Mouse (Mus musculus) cerebral cortex, adult 2 months (tissue): Measurements from ENCODE around the gene Trio.

ENCODE experiments used
- WGBS: fragments of 180-500 bp; shearing (Covaris S2); methylation state at CpG from one replicate; pipeline ENCODE4 v1.1.7; 2018; 5-methylcytosine and 5-hydroxymethylcytosine counted together

Gene Trio

DNA sequence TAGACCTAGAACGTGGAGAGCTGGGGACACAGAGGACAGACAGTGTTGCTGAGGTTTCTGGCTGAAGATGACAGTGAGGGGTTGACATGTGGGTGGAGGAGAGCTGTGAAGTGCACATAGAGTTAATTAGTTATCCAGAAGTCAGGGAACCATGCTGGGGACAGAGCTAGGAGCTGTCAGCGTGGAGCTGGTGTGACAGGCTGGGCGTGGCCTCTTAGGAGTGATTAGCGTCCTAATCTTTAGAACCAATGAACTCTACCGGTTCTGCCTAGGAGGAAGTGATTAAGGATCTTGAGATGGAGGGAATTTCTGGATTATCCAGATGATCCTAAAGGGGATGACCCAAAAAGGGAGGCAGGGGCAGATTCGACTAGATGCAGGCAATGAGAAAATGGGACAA is 301.9 kb downstream of the Trio start:
- WGBS: 59% methylated on average over 6 of the region's 6 CpGs

DNA sequence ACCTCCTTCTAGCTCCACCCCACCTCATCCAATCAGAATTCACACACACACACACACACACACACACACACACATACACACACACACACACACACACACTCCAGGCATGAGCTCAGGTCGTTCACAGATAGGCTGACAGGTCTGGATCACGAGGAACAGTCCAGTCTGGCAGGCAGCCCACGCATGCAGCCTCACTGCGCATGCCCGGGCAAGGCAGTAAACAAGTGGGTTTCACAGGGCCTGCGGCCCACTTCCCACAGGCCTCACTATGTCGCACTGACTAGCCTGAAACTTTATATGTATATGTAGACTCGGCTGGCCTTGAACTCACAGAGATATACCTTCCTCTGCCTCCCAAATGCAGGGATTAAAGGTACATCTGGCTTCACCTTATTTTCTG is 305.4 kb downstream of the Trio start:
- 89% methylated on average over 8 of the region's 8 CpGs for WGBS

DNA sequence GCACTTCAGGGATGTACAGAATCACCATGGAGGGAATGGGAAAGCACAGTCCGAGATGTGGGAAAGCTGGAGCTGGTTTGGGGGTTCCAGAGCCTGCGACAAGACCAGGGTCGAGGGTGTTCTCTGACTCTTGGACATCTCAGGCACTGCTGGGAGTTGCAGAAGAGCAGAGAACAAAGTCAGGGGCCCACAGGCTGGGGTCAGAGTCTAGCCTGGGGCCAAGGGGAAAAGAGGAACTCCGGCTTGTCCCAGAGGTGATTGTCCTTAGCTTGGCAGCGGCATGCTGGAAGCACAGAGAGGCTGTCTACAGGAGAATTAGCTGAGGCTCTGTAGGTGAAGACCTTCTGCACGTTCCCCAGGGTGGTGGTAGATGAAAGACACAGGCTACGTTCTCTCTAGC is 307.0 kb downstream of the Trio start:
- WGBS: 85% methylated on average over 7 of the region's 7 CpGs

DNA sequence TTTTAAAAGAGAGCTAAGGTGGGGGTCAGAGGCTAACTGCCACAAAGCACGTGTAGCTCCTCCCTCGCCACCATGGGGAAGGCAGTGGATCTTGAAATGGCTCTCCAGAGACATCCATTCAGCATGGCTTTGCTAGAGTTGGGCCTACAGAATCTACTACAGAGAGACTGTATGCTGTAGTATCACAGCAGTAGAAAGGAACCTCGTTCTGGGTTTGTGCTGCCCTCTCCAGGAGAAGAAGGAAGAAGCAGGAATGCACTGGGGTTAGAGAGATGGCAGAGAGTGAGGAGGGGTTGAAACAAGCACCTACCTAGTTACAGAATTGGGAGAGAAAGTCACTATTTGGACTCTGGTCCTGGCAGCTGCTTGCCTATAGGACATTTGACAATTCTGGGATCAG is 310.3 kb downstream of the Trio start:
- WGBS: 34% methylated on average over 3 of the region's 3 CpGs

DNA sequence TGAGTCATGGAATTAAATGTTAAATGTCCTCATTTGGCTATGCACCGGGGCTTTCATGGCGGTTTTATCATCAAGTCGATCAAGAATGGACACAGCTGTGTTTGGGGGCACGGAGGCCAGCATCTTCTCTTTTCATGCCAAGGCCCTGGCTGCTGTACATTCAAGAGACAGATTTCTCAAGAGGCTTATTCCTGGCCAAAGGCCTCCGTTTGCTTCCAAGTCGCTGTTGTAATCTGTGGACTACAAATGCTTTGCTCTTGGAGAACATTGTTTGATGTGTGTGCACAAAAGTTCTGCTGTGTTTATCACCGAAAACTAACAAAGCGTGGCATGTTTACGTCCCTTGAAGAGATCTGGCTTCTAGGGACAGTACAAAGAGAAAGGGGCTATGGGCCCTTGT is 314.9 kb downstream of the Trio start:
- 76% methylated on average over 9 of the region's 9 CpGs for WGBS

DNA sequence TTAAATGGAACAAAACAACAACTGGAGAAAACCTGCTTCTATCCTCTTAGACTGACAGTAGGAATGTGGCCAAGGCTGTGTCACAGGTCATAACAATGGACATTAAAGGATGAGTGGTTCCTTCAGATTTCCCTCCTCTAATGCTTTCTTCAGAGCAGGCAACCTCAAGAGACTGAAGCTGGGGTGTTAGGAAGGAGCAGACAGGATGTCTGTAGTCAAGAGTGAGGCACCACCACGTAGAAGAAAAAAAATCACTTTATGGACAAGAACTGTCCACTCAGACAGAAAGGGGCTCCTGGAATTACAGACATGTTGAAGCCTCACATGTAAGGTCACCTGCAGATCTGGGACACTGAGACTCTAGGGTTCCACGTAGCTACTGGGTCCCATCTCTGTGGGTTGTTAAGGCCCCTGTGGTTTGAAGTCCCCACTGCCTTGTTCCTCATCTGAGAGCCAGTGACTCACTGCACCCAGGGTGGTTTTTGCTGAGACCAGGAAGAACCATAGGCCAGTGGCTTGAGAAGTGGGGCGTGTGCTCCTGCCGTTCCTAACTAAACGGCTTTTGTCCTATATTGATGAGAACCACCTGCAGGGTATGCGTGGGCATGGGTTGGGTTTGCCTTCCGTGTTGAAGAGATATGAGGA is 316.6 kb downstream of the Trio start:
- 80% methylated on average over 7 of the region's 7 CpGs for WGBS

DNA sequence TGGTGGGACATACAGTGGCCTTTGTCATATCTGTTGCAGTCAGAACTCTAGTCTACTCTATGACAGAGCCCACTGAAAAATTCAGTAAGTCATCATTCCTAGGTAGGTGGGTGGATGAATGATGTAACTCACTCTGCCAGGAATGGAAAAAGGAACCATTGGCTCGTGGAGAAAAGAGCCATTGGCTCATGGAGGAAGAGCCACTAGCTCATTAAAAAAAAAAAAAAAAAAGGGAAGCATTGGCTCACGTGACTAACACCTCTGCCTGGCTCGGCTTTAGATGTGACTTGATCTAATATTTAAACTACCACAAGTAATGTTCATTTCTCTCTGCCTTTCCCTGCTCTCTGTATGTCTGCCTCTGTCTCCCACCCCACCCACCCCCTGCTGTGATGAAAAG is 317.1 kb downstream of the Trio start:
- WGBS: 48% methylated on average over 3 of the region's 3 CpGs

DNA sequence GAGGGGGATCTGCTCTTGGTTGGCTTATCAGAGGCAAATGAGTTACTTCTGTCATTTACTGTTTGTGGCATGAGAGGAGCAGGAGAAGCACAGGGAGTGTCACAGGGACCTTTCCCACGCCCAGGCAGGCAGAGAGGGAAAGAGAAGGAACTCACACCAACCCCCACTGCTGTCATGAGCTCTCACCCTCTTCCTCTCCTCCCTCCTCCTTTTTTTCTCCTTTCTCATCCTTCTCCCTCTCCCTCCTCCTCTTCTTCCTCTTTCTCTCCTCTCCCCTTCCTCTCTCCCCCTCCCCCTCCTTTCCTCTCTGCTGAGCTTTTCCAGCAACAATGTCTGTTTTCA is 322.7 kb downstream of the Trio start:
- WGBS: 50% methylated on average over 1 of the region's 1 CpGs

DNA sequence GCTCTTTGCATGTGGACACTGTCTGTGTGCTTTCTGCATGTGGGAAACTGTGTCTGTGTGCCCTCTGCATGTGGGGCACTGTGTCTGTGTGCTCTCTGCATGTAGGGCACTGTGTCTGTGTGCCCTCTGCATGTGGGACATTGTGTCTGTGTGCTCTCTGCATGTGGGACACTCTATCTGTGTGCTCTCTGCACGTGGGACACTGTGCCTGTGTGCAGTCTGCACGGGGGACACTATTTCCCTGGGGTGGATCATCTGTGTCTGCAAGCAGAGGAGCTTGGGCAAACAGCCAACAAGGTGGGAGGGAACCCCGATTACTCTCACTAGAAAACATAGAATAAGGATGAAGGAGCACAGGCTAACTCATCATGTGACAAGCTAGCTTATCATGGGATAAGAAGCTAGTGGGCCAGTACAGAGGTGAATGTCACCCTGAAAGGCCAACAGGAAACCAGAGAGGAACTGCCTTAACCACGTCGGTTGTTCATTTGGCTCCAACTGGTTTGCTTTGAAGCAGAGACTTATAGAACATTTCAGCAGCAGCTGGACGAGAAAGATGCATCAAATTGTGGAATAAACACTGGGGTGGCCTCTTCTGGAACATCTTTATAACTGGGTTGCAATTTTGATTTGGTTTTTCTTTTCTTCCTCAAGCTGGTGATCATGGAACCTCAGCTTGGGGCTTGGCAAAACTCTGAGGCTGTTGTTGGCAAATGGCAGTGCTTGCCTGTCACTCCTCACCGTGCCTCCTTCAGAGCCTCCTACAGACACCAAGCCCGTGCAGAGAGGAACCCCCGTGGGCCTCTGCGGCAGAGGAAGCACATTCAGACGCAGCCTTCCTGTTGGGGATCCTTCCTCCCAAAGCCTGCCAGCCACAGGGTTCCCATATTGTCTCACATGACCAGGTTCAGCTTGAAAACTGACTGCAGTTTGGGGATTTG is 323.3 kb downstream of the Trio start:
- WGBS: 24% methylated on average over 11 of the region's 11 CpGs

DNA sequence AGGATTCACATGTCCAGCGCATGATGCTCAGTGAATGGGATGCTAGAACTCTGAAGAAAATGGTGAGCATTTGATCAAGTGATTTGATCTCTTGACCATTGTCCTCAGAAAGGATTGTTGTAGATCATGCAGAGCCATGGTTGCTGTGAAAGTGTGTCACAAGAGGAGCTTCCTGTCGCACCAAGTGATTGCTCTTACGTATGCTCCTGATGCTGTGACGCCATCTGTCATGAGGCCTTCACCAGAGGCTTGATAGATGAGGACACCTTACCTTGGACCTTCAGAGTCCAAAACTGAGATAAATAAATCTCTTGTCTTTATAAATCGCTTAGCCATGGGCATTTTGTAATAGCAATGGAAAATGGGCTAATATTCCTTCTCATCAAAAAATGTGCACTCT is 328.0 kb downstream of the Trio start:
- WGBS: 98% methylated on average over 5 of the region's 5 CpGs

DNA sequence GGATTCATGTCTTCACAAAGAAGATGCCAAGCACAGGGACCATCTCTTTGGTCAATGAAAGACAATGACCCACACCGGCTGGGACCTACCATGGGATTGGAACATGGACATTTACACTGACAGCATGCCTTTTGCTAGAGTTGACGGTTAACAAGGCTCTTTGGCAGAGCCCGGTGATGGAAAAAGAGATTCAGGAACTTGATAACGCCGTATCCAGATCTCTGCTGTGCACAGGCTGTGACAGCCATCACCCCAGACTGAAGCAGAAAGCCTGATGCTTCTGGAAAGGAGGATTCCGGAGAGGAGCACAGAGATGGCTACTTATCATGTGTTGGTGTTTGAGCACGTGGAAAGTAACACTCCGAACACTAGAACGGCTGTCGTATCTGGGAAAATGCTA is 332.4 kb downstream of the Trio start:
- WGBS: 91% methylated on average over 10 of the region's 10 CpGs

DNA sequence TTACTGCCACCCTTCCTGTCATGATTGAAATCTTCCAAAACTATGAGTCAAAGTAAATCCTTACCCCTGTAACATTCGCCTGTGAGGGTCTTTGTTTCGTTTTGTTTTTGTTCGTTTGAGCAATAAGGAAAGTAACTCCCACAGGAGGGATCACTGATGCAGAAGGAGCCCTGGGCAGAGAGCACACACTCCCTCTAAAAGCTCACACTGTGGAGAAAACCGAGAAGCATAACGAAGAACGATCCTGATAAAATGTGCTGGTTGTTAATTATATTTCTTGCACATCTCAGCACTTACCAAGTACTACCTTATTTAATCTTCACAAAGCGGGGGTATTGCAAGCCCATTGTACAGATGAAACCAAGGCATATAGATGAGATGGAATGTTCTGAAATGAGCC is 333.5 kb downstream of the Trio start:
- 75% methylated on average over 7 of the region's 7 CpGs for WGBS

DNA sequence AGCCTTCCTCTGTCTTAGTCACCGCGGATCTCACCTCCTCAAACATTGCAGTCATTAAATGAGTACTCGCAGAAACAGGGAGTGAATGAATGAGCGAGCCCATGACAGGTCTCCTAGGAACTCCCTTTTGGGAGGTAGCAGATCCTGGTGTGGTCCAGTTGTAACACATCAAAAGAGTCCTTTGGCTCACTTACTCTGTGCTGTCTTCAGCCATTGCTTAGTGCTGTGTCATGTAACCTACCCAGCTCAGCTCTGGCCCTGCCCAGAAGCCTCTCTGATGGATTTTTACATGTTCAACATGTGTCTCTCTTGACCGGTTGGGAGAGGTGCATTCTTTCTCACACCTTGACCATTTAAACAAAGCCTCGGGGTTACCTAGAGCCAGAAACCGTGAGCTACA is 334.4 kb downstream of the Trio start:
- 80% methylated on average over 7 of the region's 7 CpGs for WGBS

DNA sequence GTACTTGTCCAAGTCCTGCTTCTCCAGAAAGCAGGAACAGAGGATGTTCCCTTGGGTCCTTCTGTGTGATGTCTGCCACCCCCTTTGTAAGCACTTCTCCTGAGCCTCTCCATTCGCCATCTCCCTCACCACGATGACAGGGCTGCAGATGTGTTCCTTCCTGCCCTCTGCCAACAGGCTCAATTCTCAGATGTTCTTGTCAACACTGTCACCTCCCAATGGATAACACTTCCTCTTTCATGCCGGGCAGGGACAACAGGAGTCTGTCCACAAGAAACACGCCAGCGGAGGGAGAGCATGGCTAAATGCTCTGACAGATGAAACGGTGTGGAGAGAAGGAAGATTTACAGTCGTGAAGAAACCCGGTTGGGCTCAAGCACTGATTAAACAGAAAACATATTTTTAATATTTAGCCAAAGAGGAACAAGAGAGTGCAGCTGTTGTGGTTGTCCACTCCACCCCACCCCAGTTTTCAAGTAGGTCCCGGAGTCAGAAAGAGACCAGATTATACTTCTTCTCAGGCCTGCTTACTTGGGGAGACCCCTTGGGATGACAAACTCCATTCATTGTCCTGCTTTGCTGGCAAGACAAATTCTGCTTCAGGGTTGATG is 337.5 kb downstream of the Trio start:
- WGBS: 75% methylated on average over 9 of the region's 9 CpGs

DNA sequence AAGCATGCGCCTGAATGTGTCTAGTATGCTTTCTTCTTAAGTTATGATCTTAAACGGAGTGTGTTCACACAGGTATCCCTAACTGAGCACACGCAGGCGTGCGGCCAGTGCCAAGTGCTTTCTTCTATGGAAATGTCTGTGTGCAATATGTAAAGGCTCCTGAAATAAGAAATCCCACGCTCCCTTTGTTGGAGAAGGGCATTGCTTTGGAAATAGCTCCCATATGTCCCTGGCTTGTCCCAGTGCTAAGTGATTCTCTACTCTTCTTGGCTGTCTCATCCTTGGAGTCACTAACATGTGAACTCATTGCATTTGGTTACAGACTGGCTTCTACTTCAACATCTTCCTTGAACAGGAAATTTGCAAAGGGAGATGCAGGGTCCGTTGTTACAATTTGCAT is 340.8 kb downstream of the Trio start:
- WGBS: 45% methylated on average over 7 of the region's 7 CpGs

DNA sequence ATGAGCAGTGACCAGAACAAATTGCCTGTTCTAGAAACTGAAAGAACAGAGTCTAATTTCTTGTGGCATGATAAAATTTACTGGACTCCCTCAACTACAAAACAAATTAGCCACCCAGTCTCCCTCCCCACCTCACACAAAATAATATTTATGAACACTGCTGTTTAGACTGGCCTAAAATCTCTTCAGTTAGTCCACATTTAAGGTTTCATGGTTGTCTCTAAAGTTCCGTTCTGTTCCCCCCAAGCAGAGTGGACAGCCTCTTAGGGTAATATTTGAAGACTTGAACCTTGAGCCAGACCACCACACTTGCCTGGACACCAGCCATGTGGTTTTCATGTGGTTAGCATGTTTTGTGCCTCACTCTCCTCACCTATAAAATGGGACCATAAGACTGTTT is 342.4 kb downstream of the Trio start:
- 98% methylated on average over 1 of the region's 1 CpGs for WGBS

DNA sequence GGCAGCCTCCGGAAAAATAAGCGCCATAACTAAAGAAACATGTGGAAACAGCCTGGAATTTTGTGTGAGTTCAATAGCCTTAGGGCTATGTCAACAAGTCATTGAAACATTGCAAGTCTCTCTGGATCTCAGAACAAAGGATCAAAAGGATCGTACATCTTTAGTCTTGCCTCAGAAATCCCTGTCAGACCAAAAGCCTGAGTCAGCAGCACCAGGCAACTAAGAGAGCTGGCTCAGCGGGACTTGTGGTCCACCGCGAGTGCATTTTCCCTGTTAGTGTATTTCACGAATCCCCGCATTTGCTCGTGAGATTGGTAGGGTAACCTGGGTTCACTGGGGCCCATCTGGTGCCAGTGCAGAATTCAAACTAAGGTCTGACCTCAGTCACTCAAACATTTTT is 343.0 kb downstream of the Trio start:
- 68% methylated on average over 9 of the region's 9 CpGs for WGBS

DNA sequence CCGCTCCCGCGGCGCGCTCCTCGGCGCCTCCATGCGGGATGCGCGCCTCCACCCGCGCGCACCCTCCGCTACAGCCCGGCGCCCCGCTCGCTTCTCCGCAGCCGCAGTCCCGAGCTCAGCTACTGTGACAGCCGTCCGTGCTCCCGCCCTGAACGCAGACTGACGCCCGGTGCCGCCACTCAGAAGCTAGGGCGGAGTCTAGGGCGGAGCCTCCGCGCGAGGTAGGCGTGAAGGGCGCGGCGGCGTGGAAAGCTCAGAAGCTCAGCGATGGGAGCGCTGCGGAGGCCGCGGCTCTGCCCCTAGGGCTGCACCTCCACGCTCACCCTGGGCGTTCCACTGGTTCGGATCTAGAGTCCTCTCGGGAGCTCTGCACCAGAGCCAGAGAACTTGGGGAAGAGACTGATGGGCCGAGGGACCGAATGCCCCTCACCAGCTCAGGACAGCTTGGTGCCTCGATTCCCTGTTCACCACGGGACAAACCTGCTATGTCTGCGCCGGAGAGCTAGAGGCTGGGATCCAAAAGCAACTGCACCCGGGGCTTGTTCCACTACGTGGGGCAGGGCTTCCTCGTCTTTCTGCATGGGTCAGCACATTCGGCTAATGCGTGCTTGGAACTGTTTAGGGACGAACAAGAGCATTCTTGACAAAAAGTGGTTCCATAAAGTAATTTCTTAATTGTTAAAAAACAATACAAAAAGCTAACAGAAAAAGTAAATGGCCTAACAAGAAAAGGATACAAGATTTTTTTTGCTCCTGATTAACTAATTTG is 344.0 kb downstream of the Trio start, which contains the start of gene Otulinl:
Gene Otulinl (minus strand): TSS at position 161 of the 769 bp plus-strand sequence.
- WGBS: 1% methylated on average over 59 of the region's 59 CpGs

DNA sequence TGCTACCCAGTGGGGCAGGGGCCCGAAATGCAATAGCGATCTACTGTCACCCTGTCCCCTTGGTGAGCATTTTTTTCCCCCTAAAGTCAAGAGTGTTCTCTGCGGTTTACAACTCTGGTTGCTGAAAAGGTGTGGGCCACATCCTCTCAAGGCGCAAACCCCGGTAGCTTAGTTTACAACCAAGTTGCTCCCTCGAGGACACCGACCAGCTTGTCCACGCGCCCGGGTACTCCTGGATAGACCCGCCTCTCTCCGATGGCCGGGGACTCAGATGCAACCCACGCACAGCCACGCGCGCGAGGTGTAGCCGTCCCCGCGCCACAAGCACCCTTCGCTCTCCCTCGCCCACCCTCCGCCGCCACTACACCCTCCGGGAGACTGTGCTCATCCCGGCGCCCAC is 344.7 kb downstream of the Trio start:
- 2% methylated on average over 28 of the region's 28 CpGs for WGBS
